Mouse (Mus musculus): Measurements from ENCODE around the gene Slc25a51. TPM values are rescaled to one million over a fixed set of nuclear protein-coding genes. Genes with fewer than 3 reads are reported as not detected.
"Not testable (repeated sequence)": the region's sequence is repeated elsewhere in the genome, so short reads cannot be mapped to it uniquely, and the experiment has no call there.

Slc25a51 gene
- total RNA-seq, 4 experiments from 2014 or later, result 108 to 114 (median 111) TPM

DNA sequence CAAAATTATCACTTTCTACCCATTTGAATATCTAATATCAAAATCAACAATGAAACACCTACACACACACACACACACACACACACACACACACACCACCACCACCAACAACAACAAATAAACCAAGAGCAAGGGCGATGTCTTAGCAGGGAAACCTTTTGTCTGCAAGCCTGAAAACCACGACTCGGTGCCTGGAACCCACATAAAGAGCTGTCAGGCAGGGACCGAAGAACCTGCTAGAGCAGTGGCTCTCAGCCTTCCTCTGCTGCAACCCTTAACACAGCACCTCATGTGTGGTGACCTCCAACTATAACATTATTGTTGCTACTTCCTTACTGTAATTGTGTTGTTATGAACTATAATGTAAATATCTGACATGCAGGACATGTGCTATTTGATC is 6.3 kb downstream of the Slc25a51 start:
- no peak for DNase-seq (ENCODE audit: low spot score in 2 of 2)

DNA sequence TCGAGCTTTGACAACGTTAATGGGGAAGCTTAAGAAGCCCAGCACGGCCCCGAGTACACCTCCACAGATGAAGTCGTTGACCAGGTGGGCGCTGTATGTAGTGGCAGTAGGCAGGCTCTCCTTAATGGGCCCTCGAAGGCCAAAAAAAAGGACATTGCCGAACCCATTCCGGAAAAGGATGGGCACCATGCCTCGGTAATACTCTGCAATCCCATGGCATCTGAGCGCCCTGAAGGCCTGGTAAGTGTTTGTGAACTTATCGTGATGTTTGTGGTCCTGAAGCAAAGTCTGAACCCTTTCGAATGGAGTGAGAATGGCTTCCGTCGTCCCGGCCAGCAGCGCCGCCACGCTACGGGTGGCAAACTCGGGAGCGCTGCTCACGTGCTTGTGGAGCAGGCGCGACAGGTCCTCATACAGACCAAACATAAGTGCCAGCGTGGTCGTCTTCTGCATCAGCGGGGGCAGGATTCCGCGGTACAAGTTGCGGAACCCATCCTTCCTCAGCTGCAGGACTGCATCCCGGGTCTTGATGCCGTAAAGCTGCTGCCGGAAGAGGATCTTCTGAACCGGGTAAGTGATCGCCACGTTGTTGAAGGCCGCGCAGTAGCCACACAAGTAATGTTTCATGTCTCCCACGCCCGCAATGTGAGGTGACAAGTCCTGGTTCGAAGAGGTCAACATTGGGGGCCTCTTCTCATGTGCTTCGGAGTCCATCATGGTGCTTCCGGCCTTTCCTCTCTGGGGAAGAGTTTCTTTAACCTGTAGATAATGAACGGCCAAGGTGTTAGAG is 8.9 kb downstream of the Slc25a51 start:
- no peak for DNase-seq (ENCODE audit: low spot score in 2 of 2)

DNA sequence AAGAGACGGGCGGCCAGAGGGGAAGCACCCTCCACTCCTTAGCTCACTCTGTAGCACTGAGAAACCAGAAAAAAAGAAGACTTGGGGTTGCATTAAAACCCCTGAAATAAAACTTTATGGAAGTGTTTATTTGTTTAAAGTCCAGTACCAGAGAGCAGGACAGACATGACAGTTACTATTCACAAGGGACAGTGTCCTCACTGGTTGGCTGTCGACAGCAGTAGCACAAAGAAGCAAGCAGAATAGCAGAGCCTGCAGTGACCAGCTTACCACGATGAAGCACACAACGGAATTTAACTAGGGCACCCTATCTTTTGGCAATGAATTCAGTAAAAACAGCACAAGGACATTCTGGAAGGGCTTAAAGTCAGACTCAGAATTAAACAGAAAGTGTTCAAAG is 10.3 kb downstream of the Slc25a51 start:
- not testable (repeated sequence) for DNase-seq (ENCODE audit: low spot score in 2 of 2)

DNA sequence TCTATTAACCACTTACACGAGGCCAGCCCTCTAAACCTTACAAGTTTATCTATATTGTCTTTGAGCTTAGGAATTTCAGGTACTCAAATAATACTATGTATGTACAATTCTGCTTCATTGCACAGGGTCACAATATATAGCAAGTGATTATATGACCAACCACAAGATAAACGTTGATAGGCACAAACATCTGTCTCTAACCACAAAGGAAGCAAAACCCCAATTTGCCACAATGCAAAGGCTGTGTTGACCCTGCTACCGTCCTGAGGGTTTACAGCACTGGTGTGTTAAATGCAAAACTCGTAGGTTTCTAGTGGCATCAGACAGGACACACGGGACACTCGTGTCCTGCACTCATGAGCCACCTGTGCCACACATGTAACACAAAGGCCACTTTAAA is 12.4 kb downstream of the Slc25a51 start:
- not testable (repeated sequence) for DNase-seq (ENCODE audit: low spot score in 2 of 2)

DNA sequence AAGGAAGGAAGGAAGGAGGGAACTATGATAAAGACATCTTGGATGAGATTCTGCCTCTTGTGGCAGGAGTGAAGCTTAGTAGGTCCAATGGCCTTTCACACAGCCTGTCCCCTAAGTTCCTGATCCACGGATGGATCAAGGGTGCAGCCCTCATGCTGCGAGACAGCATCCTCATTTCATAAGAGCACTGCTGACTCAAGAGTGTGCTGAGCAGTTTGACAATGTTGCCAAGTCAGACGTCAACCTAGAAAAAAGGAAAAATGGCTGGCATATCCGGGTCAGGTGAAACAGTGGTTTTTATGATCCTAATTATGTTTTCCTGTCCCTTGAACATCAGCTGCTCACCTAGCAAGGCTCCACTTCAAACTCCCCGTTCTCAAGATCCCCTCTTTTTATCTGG is 14.9 kb downstream of the Slc25a51 start:
- DNase-seq (ENCODE audit: low spot score in 2 of 2), result no peak

DNA sequence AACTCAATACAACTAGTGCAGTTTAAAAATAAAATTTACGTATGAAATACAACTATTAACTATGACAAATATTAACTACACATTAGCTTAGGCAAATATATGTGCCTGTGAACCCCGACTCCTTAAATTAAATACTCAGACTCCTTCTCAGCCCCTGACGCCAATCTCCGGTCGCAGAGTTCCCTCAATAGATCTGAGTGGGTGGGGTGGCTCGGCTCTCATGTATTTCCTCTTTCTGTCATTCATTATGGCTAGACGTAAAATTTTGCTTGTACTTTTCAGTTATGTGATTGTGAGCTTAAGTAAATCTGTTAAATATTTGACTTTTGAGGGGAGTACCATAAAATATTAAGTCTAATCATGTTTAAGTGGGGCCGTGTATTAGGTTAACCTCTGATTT is 15.6 kb downstream of the Slc25a51 start:
- DNase-seq (ENCODE audit: low spot score in 2 of 2), result no peak

DNA sequence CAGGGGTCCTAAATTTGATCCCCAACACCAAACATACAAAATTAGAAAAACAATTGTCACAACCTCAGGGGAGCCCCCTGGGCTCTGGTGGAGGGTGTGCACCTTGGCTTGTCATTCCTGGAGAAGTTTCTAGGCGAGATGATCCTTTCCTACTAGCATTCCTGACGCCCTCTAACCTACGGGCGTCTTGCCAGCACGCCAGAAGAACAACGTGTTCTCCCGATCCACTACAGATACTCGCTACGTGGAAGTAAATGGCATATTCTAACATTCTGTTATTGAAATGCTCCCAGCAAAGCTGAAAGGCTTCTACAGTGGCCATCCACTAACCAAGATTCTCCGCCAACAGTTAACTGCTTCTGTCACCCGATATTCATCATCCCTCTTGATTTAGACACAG is 16.0 kb downstream of the Slc25a51 start:
- DNase-seq (ENCODE audit: low spot score in 2 of 2), result no peak

DNA sequence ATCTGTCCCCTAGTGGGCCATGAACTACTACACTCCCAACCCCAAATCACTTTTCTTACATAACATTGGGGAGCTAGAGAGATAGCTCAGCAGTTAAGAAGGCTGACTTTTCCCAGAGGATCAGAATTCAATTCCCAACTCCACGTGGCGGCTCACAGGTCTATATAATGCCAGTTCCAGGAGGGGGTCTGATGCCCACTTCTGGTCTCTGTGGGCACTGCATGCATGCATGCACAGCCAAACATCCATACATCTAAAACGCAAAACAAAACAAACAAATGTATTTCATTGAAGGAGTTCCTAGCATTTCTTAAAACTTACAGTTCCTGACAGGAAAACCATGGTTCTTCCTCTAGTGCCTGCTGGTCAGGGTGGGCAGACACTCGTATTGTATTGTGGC is 16.5 kb downstream of the Slc25a51 start:
- DNase-seq (ENCODE audit: low spot score in 2 of 2), result no peak

DNA sequence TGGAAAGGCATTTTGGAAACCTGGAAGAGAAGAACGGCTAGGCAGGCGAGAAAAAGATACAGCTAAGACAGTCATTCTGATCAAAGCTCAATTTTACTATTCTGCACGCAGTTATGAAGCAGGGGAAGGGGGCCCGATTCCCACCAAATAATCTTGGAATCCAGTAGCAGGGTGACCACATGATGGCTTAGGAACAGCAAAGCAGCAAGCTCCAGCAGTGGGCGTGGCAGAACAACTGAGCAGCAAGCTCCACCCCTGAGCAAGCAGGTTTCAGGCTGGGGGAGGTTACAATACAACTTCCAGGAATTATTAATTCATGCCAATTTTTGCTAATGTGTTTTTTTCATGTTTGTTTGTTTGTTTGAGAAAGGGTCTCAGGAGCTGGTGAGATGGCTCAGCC is 21.3 kb downstream of the Slc25a51 start:
- DNase-seq (ENCODE audit: low spot score in 2 of 2), result not testable (repeated sequence)

DNA sequence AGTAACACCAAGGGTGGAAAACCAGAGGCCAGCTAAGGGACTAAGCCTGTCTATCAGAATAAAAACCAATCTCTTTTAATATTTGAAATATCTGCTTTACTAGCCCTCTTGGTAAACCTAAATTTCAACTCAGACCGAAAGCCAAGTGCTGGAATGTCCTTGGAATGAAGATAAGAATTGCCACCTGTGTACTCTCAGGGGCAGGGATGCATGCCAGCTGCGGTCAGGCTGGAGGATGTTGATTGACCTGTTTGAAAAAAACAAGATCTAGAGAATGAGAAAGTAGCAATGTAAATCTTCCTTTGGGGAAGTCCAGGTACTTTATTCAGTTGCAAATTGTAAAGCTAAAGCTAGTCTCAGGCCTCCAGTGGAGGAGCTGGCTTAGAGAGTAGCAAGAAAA is 26.4 kb downstream of the Slc25a51 start:
- DNase-seq (ENCODE audit: low spot score in 2 of 2), result not testable (repeated sequence)

DNA sequence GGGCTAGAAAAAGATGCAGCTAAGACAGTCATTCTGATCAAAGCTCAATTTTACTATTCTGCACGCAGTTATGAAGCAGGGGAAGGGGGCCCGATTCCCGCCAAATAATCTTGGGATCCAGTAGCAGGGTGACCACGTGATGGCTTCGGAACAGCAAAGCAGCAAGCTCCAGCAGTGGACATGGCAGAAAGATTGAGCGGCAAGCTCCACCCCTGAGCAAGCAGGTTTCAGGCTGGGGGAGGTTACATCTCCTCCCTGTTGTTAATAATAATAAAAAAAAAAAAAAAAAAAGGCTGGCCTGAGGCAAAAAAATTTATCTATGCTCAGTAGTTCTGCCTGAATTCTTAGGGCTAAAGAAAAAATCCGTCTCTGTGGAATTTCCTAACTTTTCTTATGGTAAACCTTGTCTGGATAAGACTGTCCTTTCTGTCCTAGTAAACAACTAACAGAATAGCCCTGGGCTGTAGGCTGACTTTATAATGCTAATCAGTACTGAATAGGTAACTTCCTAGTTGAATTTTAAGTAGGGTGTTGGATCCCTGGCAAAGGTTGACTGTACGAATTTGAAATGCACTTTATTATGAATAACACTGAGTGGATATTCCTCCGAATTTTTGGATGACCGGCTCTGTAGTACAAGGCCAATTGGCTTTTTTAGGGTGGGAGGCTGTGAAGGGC is 27.5 kb downstream of the Slc25a51 start:
- not testable (repeated sequence) for DNase-seq (ENCODE audit: low spot score in 2 of 2)

DNA sequence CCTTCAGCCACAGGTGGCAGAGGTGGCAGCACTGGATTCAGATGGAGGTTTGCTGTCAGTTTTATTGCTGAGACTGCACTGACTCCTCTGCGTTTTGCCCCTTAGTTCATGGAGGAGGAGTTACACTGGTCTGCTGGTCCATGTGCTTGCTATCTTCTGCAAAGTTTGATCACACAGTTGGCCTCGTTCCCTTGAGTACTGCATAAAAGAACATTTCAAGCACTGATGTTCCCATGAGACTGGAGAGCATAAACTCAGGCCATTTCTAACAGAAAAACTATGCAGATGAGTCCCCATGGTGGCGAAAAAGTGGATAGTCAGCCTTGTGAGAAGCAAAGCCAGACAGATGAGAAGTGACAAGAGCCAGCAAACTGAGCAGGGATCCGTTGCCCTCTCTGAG is 32.0 kb downstream of the Slc25a51 start:
- DNase-seq (ENCODE audit: low spot score in 2 of 2), result no peak

DNA sequence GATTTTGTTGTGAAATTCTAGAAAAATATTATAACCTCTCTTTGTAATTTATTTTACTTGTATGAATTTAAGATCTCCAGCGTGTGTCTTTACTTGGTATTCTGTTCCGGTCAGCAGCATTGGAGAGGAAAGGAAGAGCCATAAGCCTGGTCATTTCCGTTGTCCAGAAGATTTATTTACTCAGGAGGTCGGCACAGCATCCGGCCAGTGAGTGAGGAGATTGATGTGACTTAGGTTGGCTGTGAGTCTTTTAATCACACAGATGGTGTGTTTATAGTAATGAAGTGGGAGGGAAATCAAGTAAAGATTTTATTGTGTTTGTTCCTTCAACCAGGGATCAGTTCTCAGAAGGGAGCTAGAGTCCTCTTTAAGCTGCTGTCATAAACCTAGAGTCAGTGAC is 33.7 kb downstream of the Slc25a51 start:
- DNase-seq (ENCODE audit: low spot score in 2 of 2), result no peak

DNA sequence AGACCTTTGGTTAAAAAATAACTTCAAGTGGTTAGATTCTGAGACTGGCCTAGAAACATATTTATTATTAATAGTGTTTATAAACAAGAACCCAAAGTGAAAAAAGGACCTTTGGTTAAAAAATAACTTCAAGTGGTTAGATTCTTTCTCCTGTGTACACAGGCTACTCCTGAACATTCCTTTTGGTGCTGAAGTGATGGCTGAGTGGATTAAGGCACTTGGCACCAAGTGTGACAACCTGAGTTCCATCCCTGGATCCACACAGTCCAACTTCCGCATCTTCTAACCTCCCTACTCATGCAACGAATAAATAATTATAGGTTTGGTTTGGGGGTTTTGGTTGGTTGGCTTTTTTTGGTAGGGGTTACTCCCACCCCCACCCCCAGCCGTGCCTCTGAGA is 37.3 kb downstream of the Slc25a51 start:
- no peak for DNase-seq (ENCODE audit: low spot score in 2 of 2)

DNA sequence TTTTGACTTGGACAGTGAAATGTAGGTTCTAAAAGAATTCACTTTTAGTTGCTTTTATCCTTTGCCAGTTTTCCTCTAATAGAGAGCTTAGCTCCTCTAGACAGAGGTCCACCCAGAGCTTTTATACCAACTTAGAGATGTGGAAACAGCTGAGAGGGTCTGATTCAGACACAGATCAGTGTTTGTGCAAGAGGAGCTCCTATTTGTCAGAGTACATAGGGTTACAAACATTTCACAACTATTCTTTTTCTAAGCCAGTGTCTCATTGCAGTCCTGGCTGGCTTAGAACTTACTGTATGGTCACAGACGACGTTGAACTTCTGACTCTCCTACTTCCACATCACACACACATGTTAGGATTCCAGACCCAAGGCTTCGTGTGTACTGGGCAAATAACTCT is 51.9 kb downstream of the Slc25a51 start:
- no peak for DNase-seq (ENCODE audit: low spot score in 2 of 2)

Small RNA genes lying within 50 kb of the gene (microRNA-seq; reads per million reads assigned to microRNA genes)
- gene Gm25692, result 0 reads per million in 2 experiments

Other genes with a start within 250 kb of the Slc25a51 start
- gene Frmpd1, start 223.9 kb downstream of the Slc25a51 start, total RNA-seq (2022), result 10 to 100 TPM; 10.3 to 10.9 (median 10.7) TPM
- 10 to 100 TPM; 15.0 to 20.7 (median 16.7) TPM for gene Trmt10b, start 111.6 kb downstream of the Slc25a51 start, total RNA-seq (2022)
- gene Dcaf10, start 66.7 kb downstream of the Slc25a51 start, total RNA-seq (2022), result 10 to 100 TPM; 15.8 to 18.4 (median 16.3) TPM
- 10 to 100 TPM; 12.0 to 16.8 (median 13.5) TPM for gene Exosc3, start 66.0 kb downstream of the Slc25a51 start, total RNA-seq (2022)
- gene Shb, start 123.7 kb upstream of the Slc25a51 start, total RNA-seq (2022), result 10 to 100 TPM; 17.1 to 20.0 (median 18.9) TPM